Mouse (Mus musculus): ENCODE data around the gene Tmem74b.

The Tmem74b gene

DNA sequence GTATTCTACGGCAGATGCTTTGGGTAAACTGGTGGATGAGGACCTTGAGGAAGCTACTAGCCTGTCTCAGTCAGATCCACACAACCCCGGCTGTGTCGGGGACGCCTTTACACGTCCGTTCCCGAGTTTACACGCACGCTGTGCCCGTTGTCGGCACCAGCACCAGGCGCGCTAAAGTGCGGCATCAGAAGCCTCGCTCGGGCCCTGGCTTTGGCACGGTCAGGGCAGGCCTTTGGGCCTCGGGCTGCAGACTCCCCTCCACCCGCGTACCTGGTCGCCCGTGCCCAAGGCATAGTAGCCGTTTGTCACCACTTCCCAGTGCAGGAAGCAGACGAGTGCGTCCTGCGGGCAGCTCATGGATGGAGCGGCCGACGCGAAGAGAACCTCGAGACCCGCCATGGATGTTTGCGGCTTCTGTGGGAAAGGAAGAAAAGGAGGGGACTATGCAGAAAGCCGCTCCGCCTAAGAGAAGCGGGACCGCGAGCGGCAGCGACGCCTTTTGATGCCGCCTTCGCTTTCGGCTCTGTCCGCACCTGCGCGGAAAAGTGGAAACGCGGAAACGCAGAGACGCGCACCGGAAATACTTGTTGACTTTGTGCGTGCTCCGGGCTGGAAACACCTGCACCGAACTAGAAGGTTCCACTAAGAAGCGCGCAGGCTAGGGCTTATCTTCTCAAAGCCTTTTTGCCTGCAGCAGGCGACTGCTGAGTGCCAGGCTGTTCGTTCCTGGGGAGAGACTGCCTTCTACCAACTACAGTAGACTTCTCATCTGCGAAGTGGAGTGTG is 39.1 kb downstream of the Tmem74b start:
- DNase-seq (ENCODE audit: extremely low spot score, low read depth, low spot score) = no peak

DNA sequence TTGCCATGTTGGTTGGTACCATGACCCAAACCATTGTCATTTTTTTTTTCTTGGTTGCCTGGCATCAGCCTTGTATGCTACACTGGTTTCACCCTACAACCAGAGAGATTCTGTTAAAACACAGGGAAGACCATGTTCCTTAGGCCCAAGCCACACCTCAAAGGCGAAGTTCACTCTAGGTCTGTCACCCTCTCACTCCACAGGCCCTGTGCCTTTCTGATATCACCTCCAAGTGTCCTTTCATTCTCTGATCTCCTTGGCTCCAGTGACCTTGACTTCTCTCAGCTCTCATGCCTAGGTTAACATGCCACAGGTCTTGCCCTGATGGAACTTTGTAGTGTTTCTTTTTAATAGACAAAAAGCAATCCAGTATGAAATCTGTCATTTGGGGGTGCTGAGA is 40.3 kb downstream of the Tmem74b start:
- DNase-seq (ENCODE audit: extremely low spot score, low read depth, low spot score) = no peak

DNA sequence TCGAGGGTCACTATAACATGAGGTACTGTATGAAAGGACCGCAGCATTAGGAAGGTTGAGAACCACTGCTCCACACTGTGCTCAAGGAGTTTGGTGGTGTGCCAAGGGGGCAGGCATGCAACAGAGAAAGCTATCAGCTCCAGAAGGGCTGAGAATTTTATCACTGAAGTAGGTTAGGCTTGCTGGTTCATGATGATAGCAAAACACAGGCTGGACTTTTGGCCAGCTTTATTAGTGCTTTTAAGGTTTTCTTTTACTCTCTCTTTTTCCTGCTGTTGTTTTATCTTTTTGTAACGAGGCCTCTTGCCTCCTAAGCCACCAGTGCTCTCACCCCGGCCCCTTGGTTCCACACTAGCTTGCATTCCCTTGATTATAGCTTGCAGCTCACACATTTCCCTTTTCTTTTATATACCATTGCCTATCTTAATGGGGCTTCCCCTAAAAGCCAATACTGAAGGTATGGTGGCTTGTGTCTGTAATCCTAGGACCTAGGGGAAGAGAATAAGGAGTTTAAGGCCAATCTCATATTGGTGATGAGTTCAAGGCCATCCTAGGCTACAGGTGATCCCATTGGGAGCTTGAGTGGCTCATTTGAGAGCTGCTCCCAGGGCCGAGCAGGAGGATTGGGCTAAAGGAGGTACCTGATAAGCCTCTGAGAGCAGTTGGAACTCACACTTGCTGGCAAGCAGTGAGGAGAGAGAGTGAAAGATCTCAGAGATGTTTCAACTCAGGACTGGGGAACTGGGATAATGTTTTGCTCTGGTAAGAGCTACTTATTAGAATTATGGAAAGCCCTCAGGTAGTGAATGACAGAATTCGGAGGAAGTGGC is 41.3 kb downstream of the Tmem74b start:
- DNase-seq (ENCODE audit: extremely low spot score, low read depth, low spot score) = no peak

DNA sequence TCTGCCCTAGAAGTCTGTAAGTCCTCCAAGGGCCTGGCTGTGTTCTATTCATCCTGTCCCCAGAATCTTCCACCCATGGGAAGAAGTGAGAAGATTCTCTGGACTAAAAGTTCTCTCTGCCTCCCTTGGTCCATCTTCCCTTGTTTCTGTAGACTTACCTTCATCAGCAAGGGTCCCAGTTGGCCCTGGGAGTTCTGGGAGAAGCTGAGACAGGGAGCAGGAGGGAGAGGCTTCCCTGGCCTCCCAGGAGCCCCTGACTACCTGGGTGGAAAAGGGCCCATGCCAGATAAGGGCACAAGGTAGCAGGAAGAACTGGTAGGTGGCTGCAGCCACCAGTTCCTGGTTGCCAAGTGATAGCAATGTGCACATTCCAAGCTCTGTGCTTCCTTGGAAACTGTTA is 42.0 kb downstream of the Tmem74b start, which contains the start of gene Psmf1:
Psmf1 (minus strand) TSS at position 342 of the 400 bp plus-strand sequence.
- DNase-seq (ENCODE audit: extremely low spot score, low read depth, low spot score) = no peak

DNA sequence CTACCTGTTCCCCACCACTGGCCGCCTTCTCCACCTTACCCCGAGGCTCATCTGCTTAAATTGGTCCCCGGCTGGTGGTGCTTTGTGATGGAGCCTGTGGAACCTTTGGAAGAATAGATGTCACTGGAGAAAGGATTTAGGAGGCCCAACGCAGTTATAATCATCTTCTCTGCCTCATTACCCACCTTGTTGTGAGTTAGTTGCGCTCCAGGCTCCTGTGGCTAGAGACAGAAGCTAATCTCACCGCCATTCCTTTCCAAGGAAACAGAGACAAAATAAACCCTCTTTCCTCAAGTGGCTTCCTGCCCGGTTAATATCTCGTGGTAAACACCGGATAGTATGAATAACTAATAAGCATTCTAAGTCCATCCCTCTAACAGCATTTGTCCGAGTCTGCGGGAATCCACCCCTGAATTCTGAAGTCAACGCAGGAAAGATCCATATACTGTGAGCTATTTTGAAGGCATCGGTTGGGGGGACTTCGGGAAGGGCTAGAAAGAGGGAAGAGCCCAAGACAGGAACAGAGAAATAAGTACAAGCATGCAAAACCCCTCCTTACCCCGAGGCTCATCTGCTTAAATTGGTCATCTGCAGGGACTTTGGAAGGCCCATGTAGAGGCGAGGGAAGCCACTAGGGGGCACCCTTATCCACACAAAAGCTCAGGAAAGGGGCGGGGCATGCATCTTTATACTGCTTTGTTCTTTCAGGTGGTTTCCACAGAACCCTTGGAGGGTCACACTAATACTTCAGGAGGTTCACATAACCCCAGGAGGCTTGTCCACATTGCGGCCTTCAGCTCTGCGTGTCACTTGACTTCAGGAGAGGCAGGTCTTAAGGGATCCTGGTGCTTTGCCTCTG is 46.3 kb downstream of the Tmem74b start:
- DNase-seq (ENCODE audit: extremely low spot score, low read depth, low spot score) = no peak

DNA sequence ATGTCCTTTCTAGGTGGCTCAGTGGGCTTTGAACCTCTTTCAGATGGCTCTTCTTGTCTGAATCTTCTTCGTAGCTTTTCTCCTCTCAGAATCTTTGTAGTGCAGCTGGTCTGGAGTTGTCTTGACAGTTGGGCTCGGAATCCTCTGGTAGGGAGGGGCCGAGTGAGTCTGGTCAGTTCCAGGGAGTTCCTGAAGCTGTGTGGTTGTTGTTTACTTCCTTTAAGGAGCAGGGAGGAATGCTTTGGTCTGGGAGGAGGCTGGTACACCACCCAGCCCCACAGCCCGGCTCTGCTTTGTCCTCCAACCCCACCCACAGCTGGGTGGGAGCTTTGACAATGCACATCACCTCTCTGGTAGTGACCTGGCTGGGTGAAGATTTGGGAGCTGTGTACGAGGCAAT is 49.5 kb downstream of the Tmem74b start:
- no peak for DNase-seq (ENCODE audit: extremely low spot score, low read depth, low spot score)

DNA sequence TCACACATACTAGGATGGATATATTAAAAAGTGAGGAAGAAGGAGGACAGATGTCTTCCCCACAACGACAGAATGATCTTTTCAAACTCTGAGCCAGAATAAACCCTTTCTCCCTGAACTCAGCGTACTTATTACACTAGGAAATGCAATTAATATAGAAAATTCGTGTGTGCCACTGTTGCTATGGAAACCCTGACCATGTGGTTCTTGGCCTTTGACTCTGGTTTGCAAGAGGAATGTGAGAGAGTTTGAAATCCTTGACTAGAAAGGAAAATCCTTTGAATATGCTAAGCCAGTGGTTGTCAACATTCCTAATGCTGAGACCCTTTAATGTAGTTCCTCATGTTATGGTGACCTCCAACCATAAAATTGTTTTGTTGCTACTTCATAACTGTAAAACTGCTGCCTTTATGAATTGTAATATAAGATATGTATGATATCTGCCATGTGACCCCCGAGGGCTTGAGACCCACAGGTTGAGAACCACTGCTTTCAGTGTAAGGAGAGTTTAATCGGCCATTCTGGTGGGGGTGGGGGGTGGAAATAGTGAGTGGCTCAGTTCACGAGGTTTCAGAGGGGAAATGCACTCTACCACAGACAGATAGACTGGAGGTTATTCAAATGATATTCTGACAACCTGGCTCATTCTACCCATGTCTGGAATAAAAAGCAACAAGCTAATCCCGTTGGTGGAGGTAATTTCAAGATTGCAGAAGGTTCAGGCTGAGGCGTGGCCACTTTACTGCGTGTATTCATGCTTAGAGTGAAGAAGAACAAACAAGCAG is 54.7 kb downstream of the Tmem74b start:
- DNase-seq (ENCODE audit: extremely low spot score, low read depth, low spot score) = no peak

DNA sequence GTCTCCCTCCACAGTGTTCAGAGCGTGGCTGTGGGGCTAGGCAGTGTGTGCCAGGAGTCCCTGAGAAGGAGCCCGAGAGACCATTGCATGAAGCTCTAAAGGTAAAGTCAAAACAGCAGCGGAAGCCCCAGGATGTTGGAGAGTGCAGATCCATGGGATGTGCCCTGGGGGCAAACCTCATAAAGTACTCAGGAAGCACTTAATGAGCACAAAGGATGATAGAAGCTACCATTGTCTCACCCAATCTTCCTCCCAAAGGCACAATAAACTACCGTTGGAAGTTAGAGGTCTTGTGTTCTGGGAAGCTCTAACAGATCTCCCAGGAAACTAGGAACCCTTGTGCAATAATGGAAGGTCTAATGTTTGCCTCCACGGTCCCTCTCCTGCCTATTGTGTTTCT is 55.6 kb downstream of the Tmem74b start:
- no peak for DNase-seq (ENCODE audit: extremely low spot score, low read depth, low spot score)

DNA sequence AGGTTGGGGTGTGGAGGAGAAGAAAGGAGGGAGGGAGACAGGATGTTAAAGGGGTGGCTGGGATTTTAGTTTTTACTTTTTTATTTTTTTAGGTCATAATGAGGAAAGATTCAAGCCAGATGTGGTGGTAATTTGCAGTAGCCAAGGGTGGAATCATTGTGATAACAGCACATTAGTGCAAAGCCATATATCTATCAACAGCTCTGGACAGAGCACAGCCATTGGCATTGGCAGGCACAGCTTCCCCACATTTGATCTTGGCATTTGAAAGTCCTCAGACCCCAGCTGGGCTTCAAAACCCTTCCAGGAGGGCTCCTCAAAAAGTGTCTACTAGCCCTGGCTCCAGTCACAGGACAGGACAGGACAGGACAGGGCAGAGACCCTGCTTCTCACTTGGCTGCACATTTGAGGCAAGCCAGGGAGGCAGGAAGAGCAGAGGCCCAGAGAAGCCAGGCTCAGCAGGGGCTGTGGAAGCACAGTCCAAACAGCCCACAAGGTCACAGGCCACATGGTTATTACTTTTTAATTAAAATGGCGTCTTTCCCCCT is 57.1 kb downstream of the Tmem74b start:
- no peak for DNase-seq (ENCODE audit: extremely low spot score, low read depth, low spot score)

Measured in hindlimb bud, embryonic 11.5 days (tissue).